Mouse (Mus musculus): ENCODE results near the gene Hook1. TPM values are rescaled to one million over a fixed set of nuclear protein-coding genes. Genes with fewer than 3 reads are reported as not detected.

Gene Hook1
- total RNA-seq, 2 experiments from 2014 or later = 11.7 to 13.2 TPM

Other genes with a start within 250 kb of the Hook1 start
- not detected for gene Cyp2j13, start 110.3 kb downstream of the Hook1 start, total RNA-seq (2021)
- under 1 TPM; 0.36 to 0.73 TPM for gene Cyp2j12, start 173.9 kb downstream of the Hook1 start, total RNA-seq (2021)

All from adrenal gland, postnatal 10 days (tissue).